Mouse (Mus musculus) splenic B cell, adult 2 months (primary cell): Measurements from ENCODE around the gene Dnal4.

Experiments used
- DNase-seq: peaks from one replicate; pipeline ENCODE4 v3.0.0-alpha.2; 2011; ENCODE audit warnings: low read depth, low spot score
- H3K27me3 ChIP-seq: 2 replicates; pipeline ENCODE4 v1.6.1; 2012; ENCODE audit warnings: mild to moderate bottlenecking, low read length, moderate library complexity, mixed read lengths; ENCODE audit not compliant: control insufficient read depth, poor library complexity, insufficient read depth, severe bottlenecking
- H3K36me3 ChIP-seq: 2 replicates; pipeline ENCODE4 v1.6.1; 2012; ENCODE audit warnings: mild to moderate bottlenecking, low read length, moderate library complexity, mixed read lengths; ENCODE audit not compliant: control insufficient read depth, poor library complexity, insufficient read depth, severe bottlenecking

The Dnal4 gene

DNA sequence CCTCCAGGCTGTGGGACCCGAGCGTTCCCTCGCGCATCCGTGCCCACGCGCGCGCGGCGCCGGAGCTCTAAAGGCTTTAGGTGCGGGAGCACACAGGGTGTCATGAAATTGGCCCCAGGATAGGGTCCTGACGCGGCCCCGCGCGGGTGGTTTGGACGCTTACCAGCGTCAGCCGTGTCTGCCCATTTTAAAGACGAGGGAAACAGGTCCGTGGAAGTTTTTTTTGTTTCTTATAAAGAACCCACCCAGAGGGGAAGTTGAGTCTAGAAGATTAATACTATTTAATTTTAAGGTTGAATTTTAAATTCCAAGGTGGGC, 35.0 kb downstream of the Dnal4 start:
- no peak for DNase-seq
- Histone ChIP-seq H3K36me3 (peaks cover 4% of the 10 kb centered on the region), H3K27me3 (no peaks in the 10 kb centered on the region)

DNA sequence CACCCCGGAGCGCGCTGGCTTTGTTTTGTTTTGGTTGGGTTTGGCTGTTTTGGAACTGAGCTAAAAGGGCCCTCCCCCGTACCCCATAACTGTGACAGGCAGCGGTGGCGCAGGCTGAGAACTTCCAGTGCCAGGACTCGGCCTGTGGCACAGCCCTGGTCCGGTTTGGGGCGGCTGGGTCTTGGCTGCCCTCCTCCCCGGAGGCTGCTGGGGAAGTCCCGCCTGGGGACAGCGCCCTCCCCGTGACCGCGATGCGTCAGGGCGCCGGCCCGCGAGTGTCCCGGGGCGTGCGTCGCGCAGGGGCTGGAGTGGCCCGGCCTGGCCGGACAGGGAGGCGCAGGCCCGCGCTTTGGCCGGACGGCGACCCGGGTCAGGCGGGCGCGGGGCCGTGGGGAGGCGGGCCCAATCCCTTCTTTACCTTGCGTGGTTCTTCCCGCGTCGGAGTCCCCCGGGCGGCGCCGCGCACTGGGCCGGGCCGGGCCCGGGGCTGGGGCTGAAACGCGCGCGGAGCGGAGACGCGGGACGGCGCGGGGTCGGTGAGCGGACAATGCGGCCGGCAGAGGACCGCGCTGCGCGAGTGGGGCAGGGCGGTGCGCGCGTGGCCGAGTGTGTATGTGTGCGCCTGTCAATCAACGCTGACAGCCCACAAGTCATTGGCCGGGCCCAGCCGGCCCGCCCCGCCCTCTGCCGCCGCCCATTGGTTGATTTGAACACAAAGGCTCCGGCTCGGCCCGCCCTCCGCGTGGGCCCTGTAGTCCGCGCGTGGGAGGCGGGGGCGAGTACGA, 35.5 kb downstream of the Dnal4 start, which contains the start of gene Sun2:
Gene Sun2 (minus strand): TSS at position 616 of the 785 bp plus-strand sequence.
- H3K36me3 ChIP-seq = peaks cover 6% of the 10 kb centered on the region
- H3K27me3 ChIP-seq = no peaks in the 10 kb centered on the region
- peak; percentile 94 for DNase-seq

DNA sequence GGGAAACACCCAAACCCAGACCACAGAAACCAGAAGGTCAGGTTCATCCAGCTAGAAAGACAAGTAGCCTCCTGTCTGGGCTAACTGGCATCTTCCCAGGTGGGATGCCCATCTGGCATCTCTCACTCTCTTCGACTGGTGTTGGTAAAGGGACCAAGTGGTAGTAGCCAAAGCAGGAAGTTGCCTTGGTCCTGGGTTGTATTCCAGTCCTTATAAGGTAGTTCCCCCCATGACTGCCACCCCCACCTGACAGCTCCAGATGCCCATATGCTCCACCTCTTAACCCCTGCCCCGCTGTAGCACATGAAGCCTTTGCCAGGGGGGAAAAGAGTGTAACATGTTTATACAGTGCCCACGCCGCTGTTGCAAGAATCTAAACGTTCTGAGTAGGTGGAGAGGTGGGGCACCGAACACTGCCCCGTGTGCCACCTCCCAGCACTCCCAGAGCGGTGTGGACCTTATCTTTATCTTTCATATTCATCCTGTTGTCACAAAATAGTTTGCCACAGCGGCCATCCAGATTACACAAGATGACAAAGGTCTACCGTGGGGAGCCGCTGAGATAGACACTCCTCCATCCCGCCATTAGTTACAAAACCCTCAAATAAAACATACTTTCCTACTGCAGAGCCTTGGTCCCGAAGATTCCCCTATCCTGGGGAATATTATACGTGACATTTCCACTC, 36.3 kb downstream of the Dnal4 start:
- H3K27me3 ChIP-seq = no peaks in the 10 kb centered on the region
- peaks cover 7% of the 10 kb centered on the region for H3K36me3 ChIP-seq
- DNase-seq = peak; percentile 84

DNA sequence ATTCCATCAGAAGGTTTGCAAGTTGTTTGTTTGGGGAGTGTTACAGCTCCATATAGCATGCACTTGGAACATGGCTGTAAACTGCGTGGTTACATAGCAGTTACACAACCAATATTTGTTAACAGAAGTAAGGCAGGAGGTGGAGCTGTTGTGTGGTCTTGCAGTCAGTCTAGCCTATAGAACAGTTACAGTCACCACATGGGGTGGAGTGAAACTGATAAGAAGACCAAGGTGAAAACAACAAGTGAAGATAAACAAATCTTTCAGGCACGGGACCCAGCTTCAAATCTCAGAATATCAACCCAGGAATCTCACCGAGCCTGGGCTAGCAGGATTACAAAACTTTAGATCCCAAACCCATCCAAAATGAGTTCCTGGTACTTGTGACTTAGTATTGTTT, 36.9 kb downstream of the Dnal4 start:
- Histone ChIP-seq H3K36me3 (peaks cover 9% of the 10 kb centered on the region), H3K27me3 (no peaks in the 10 kb centered on the region)
- DNase-seq = peak; percentile 42

DNA sequence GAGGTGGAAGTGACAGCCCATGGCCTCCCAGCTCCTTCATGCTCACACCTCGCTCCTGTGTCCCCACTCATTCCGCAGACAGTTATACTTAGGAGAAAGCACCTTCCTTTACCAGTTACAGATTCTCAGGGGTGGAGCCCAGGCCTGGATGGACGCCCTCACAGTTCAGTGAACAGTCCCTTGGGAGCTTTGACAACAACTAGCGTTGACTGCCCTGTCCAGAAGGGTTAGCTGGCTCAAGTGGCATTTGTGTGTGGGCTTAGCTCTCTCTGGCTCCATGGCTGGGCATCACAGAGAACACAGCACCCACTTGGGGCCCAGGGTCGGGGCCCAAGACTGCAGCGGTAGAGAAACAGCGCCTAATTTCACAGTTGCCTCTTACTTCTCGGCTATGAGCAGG, 43.3 kb downstream of the Dnal4 start:
- H3K27me3 ChIP-seq = no peaks in the 10 kb centered on the region
- no peak for DNase-seq
- H3K36me3 ChIP-seq = peaks cover 22% of the 10 kb centered on the region

DNA sequence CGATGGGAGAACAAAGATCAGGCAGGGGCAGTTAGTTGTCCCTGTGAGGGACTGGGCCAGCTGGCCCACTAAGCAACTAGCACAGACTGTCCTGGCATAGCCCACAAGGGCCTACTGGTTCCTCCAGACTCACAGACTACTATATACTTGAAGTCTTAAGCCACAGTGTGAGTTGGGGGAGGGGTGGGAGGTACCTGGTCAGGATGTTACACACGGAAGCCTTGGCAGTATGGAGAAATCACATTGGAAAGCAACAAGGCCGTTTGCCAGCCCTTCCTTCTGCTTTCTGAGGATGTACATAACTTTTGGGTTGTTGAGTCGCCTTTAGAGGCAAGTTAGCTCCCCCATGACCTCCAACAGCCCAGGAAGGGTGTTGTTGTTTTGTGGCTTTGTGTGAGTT, 44.0 kb downstream of the Dnal4 start:
- Histone ChIP-seq H3K27me3 (no peaks in the 10 kb centered on the region), H3K36me3 (peaks cover 20% of the 10 kb centered on the region)
- no peak for DNase-seq

DNA sequence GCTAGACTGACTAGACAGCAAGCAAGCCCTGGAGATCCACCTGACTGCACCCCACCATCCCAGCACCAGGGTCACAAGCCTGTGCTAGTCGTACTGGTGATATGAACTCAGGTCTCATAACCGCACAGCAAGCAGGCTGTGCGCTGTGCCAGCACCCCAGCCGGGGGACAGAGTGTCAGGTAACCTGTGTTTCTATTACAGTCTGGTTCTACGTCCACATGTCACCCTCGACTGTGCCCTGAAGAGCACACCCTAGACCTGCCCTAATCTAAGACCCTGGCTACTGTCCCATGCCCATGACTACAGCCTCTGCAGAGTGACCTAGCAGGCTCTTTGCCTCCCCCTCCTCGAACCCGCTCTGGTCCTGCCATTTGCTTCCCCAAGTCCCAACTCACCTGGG, 44.5 kb downstream of the Dnal4 start:
- DNase-seq = no peak
- Histone ChIP-seq H3K36me3 (peaks cover 18% of the 10 kb centered on the region), H3K27me3 (no peaks in the 10 kb centered on the region)

DNA sequence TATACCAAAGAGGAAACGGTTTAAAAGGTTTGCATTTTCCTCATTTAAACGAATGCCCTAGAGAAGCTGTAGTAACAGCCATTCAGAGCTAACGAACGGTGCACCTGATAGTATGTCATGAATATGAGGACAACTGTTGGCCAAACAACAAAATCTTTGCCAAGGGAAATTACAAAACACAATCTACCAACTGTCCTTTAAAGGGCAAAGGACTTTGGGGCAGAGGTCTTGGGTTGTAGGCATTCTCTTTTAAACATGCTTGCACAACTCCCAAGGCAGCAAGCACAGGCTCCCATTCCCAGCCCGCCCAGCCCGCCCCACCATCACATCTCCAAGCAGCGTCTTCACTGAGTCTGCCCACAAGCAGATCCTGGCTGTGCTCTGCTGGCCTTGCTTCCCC, 46.1 kb downstream of the Dnal4 start:
- H3K27me3 ChIP-seq = no peaks in the 10 kb centered on the region
- H3K36me3 ChIP-seq = peaks cover 19% of the 10 kb centered on the region
- no peak for DNase-seq

DNA sequence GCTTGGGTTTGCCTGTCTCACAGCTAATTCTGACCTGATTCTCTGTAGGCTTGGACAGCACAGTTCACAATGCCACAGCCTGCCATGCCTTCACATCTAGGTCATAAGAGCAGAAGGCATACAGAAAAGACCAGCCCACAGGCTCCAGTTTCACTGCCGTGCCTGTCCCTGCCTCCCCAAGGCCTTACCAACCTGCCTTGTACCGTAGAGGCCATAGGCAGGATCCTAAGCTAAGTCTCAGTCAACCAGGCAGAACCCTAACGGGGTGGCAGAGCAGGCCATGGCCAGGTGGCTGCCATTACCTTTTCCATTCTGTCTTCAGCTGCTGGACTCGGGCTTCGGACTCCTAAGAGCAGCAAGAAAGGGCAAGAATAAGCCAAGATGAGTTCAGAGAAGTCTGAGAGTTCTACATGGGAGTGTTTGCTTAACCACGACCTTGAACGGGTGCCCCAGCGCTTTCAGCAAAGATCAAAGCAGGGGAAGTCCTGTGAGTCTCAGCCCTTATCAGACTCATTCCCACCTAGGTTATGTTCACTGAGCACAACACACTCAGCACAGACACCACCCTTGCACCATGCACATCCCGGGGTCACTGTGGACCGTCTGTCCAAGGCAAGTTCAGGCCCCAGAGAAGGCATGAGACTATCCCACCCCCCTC, 48.8 kb downstream of the Dnal4 start:
- Histone ChIP-seq H3K27me3 (no peaks in the 10 kb centered on the region), H3K36me3 (peaks cover 14% of the 10 kb centered on the region)
- DNase-seq = no peak

DNA sequence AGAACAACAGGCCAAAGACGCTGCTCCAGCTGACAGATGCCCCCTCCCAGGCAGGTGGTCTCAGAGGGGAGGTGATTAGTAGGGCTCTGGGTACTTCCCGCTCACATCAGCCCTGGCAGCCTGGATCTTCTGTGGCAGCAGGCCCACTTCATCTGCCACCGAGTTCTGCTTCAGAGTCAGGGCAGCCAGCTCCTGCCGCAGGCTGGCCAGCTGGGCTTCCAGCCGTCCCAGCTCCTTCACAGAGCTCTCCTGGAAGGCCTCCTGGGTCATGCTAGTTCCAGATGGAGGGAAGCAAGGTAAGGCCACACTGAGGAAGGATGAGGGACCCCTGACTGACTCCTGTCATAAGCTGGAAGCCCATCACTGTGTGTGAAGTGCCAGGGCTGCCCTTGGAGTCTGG, 49.3 kb downstream of the Dnal4 start:
- DNase-seq = no peak
- Histone ChIP-seq H3K36me3 (peaks cover 14% of the 10 kb centered on the region), H3K27me3 (no peaks in the 10 kb centered on the region)

DNA sequence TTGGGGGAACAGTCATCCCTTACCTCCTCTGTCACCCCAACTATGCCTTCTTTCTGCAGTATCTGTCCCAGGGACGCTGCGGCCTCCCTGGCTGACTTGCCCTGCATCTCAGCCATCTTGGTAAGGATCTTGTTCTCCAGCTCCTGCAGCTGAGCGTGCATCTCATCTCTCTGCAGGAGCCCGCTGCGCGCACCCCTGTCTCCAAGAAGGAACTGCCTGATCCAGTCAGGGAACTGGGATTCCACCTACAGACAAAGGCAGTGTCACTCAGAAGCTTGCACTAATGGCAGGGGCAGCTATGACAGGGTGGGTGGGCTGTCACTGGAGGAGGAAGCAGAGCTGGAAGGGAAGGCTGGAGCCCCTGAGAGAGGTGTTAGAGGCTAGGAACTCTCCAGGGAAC, 49.8 kb downstream of the Dnal4 start:
- no peak for DNase-seq
- H3K36me3 ChIP-seq = peaks cover 14% of the 10 kb centered on the region
- H3K27me3 ChIP-seq = no peaks in the 10 kb centered on the region

DNA sequence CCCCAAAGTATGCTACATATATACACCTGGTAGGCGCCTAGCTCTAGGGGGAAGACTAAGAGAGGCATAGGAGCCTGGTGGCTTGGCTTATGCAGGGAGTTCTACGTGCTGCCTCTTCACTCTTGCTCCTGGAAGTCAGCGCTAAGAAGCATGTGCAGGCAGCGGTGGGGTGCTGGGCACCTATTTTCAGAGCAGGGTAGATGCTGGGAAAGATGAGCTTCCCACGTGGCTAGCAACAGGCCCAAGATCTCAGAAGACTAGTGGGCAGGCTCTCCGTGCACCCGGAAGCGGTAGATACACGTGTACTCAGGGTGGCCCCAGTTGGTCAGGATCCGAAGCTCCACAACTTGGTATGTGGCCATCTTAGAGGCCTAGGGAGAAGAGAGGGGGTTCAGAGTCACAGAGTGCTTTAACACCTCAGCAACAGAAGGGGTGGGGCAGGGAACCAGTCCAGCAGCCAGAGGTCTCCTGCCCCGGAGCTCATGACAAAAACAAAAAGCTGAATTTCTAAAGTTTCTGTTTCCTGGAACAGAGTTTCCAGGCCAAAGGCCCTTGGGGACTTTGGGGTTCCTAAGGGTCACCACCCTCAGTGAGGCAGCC, 52.4 kb downstream of the Dnal4 start:
- Histone ChIP-seq H3K27me3 (no peaks in the 10 kb centered on the region), H3K36me3 (peaks cover 12% of the 10 kb centered on the region)
- DNase-seq = no peak

DNA sequence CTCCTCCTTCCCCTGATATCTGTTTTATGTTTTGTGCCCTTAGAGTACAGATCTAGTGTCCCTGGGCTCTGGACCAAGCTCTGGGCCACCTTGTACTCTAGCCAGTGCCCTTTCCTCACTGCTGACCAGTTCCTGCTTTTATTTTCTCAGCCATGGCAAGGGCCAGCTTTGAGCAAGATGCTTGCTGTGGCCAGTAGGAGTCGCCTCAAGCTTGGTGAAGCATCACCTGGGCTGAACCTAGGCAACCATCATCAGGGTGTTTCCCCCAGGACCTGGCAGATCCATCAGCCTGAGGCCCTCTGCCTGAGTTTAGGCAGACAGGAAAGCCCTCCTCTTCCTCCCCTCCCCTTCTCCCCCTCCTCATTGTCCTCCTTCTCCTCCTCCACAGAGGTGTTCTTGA, 54.2 kb downstream of the Dnal4 start:
- DNase-seq = peak; percentile 70
- peaks cover 11% of the 10 kb centered on the region for H3K36me3 ChIP-seq
- H3K27me3 ChIP-seq = no peaks in the 10 kb centered on the region

DNA sequence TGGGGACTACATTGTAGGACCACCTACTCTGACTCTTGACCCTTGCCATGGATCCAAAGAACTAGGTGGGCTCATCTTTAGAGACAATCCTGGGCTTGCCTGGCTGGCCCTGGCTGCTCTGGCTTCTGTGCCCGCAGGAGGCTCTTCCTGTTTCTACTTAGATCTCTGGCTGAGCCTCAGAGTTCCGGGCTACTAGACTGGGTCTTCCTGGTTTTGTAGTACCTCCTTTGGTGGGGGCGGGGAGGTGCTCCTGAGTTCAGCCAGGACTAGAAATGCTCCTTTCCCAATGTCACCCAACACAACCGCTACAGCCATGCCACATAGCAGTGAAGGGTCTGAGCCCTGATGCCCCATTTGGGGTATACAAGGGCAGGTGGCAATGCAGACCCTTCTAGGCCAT, 56.9 kb downstream of the Dnal4 start:
- no peak for DNase-seq
- peaks cover 7% of the 10 kb centered on the region for H3K36me3 ChIP-seq
- no peaks in the 10 kb centered on the region for H3K27me3 ChIP-seq

DNA sequence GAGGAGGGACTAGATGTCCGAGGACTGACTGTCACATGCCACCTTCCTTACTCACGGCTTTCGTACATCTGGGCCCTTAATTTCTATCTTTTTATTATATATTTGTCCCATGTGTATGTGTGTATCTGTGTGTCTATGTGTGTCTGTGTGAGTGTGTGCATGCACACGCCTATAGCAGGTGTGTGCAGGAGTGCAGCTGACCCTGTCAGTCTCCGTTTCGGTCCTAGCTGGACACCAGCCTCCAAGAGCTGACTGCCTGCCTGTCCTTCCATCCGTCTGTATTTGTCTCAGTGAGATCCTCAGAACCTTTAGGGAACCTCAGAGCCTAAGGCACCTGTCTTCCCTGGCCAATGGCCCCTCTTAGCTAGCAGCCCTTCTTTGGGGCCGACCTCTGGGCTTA, 57.4 kb downstream of the Dnal4 start:
- Histone ChIP-seq H3K36me3 (peaks cover 8% of the 10 kb centered on the region), H3K27me3 (no peaks in the 10 kb centered on the region)

More for the DNA sequence above, 57.4 kb downstream of the Dnal4 start:
- no peak for DNase-seq
